Mouse (Mus musculus) adrenal gland, postnatal 4 days (tissue): ENCODE data around the gene Gm12216. TPM values are rescaled to one million over a fixed set of nuclear protein-coding genes. Genes with fewer than 3 reads are reported as not detected.

Experiments used
- DNase-seq, 2 experiments: peaks; one replicate each; pipeline ENCODE4 v3.0.0; 2021 to 2022; ENCODE audit warnings: low spot score in 2 of 2, mixed read lengths in 2 of 2
- total RNA-seq, 2 experiments: library from RNA; stranded (reverse); gene quantifications; 2 replicates each; pipeline ENCODE4 v1.2.3; 2021

The Gm12216 gene
- total RNA-seq, 2 experiments from 2014 or later, result 7.9 to 10.6 TPM

- DNase-seq, result no peak
Observed at GRCm38 (mm10) chr11:53797386-53797920, 61.6 kb downstream of the Gm12216 start.

- peak in 1 of 2 experiments; percentile 45 for DNase-seq
Observed at GRCm38 (mm10) chr11:53796409-53797151, 62.5 kb downstream of the Gm12216 start.

GRCm38 (mm10) chr11:53795813-53796212 lies 63.2 kb downstream of the Gm12216 start:
- DNase-seq, result no peak

GRCm38 (mm10) chr11:53794671-53795557 lies 64.1 kb downstream of the Gm12216 start:
- DNase-seq, result no peak

- no peak for DNase-seq
Observed at GRCm38 (mm10) chr11:53794015-53794414, 65.0 kb downstream of the Gm12216 start.

- DNase-seq, result no peak
Observed at GRCm38 (mm10) chr11:53792986-53793385, 66.1 kb downstream of the Gm12216 start.

- no peak for DNase-seq
Observed at GRCm38 (mm10) chr11:53789277-53789676, 69.8 kb downstream of the Gm12216 start.

GRCm38 (mm10) chr11:53788196-53788595 lies 70.9 kb downstream of the Gm12216 start:
- no peak for DNase-seq

- DNase-seq, result no peak
Observed at GRCm38 (mm10) chr11:53786058-53787031, 72.7 kb downstream of the Gm12216 start.

- DNase-seq, result no peak
Observed at GRCm38 (mm10) chr11:53785311-53785936, 73.6 kb downstream of the Gm12216 start.

- no peak for DNase-seq
Observed at GRCm38 (mm10) chr11:53783288-53783687, 75.8 kb downstream of the Gm12216 start.

GRCm38 (mm10) chr11:53781964-53782363 lies 77.1 kb downstream of the Gm12216 start:
- no peak for DNase-seq

GRCm38 (mm10) chr11:53781201-53781775 lies 77.8 kb downstream of the Gm12216 start:
- DNase-seq, result no peak

GRCm38 (mm10) chr11:53780262-53780661 lies 78.8 kb downstream of the Gm12216 start:
- no peak for DNase-seq

GRCm38 (mm10) chr11:53779808-53780207 lies 79.2 kb downstream of the Gm12216 start:
- no peak for DNase-seq

- DNase-seq, result no peak
Observed at GRCm38 (mm10) chr11:53778455-53778854, 80.6 kb downstream of the Gm12216 start.

GRCm38 (mm10) chr11:53777736-53778135 lies 81.3 kb downstream of the Gm12216 start:
- DNase-seq, result no peak

- no peak for DNase-seq
Observed at GRCm38 (mm10) chr11:53774659-53775255, 84.3 kb downstream of the Gm12216 start.

- DNase-seq, result no peak
Observed at GRCm38 (mm10) chr11:53773641-53774360, 85.3 kb downstream of the Gm12216 start.
